Mouse (Mus musculus): Measurements from ENCODE around the gene Serpina16. TPM values are rescaled to one million over a fixed set of nuclear protein-coding genes. Genes with fewer than 3 reads are reported as not detected.
"Not testable (repeated sequence)": the region's sequence is repeated elsewhere in the genome, so short reads cannot be mapped to it uniquely, and the experiment has no call there.

Serpina16 gene
- polyA plus RNA-seq, 1 experiment: not detected

- 80% methylated on average over 2 of the region's 2 CpGs for WGBS
- TF ChIP-seq POLR2A (IDR thresholded peaks at IDR 0.05; ENCODE audit: borderline replicate concordance, insufficient read depth, low read length): no peak
- TF ChIP-seq CTCF (IDR thresholded peaks at IDR 0.05; ENCODE audit: borderline replicate concordance, insufficient read depth, low read depth, low read length): no peak
- Histone ChIP-seq H3K4me1 (ENCODE audit: control insufficient read depth, insufficient read depth, low read length) (no peaks in the 10 kb centered on the region), H3K27me3 (ENCODE audit: control insufficient read depth, insufficient read depth, low read length) (no peaks in the 10 kb centered on the region), H3K27ac (ENCODE audit: insufficient read depth, low read length) (no peak overlapping the region), H3K4me3 (replicated peaks; ENCODE audit: insufficient read depth, low read depth, low read length) (no peak overlapping the region)
- no peak for DNase-seq
These were observed 5.0 kb downstream of the Serpina16 start for GRCm38 (mm10) chr12:103670964-103671363.

- no peak for DNase-seq
- 8% methylated on average over 5 of the region's 5 CpGs for WGBS
- H3K4me1 ChIP-seq (ENCODE audit: control insufficient read depth, insufficient read depth, low read length): no peaks in the 10 kb centered on the region
- H3K27me3 ChIP-seq (ENCODE audit: control insufficient read depth, insufficient read depth, low read length): no peaks in the 10 kb centered on the region
- H3K27ac ChIP-seq (ENCODE audit: insufficient read depth, low read length): no peak overlapping the region
- TF ChIP-seq CTCF (IDR thresholded peaks at IDR 0.05; ENCODE audit: borderline replicate concordance, insufficient read depth, low read depth, low read length): no peak
- TF ChIP-seq POLR2A (IDR thresholded peaks at IDR 0.05; ENCODE audit: borderline replicate concordance, insufficient read depth, low read length): no peak
- H3K4me3 ChIP-seq (replicated peaks; ENCODE audit: insufficient read depth, low read depth, low read length): no peak overlapping the region
These were observed 5.6 kb downstream of the Serpina16 start for GRCm38 (mm10) chr12:103670344-103670743.

GRCm38 (mm10) chr12:103665286-103665685 is 10.7 kb downstream of the Serpina16 start:
- WGBS: 92% methylated on average over 3 of the region's 3 CpGs
- no peak for DNase-seq
- Histone ChIP-seq H3K27me3 (ENCODE audit: control insufficient read depth, insufficient read depth, low read length) (no peaks in the 10 kb centered on the region), H3K27ac (ENCODE audit: insufficient read depth, low read length) (no peak overlapping the region), H3K4me1 (ENCODE audit: control insufficient read depth, insufficient read depth, low read length) (no peaks in the 10 kb centered on the region), H3K4me3 (replicated peaks; ENCODE audit: insufficient read depth, low read depth, low read length) (no peak overlapping the region)
- no peak for TF ChIP-seq CTCF (IDR thresholded peaks at IDR 0.05; ENCODE audit: borderline replicate concordance, insufficient read depth, low read depth, low read length)
- TF ChIP-seq POLR2A (IDR thresholded peaks at IDR 0.05; ENCODE audit: borderline replicate concordance, insufficient read depth, low read length): no peak

- DNase-seq; H3K27me3 ChIP-seq (ENCODE audit: control insufficient read depth, insufficient read depth, low read length); H3K4me3 ChIP-seq (replicated peaks; ENCODE audit: insufficient read depth, low read depth, low read length); H3K27ac ChIP-seq (ENCODE audit: insufficient read depth, low read length); H3K4me1 ChIP-seq (ENCODE audit: control insufficient read depth, insufficient read depth, low read length): not testable (repeated sequence)
These were observed 13.9 kb downstream of the Serpina16 start for GRCm38 (mm10) chr12:103662053-103662452.

- WGBS: 65% methylated on average over 5 of the region's 5 CpGs
- Histone ChIP-seq H3K27ac (ENCODE audit: insufficient read depth, low read length) (no peak overlapping the region), H3K27me3 (ENCODE audit: control insufficient read depth, insufficient read depth, low read length) (no peaks in the 10 kb centered on the region), H3K4me3 (replicated peaks; ENCODE audit: insufficient read depth, low read depth, low read length) (no peak overlapping the region), H3K4me1 (ENCODE audit: control insufficient read depth, insufficient read depth, low read length) (no peaks in the 10 kb centered on the region)
- DNase-seq: no peak
- TF ChIP-seq CTCF (IDR thresholded peaks at IDR 0.05; ENCODE audit: borderline replicate concordance, insufficient read depth, low read depth, low read length) (no peak), POLR2A (IDR thresholded peaks at IDR 0.05; ENCODE audit: borderline replicate concordance, insufficient read depth, low read length) (no peak)
These were observed 15.9 kb downstream of the Serpina16 start for GRCm38 (mm10) chr12:103660076-103660475.

DNA sequence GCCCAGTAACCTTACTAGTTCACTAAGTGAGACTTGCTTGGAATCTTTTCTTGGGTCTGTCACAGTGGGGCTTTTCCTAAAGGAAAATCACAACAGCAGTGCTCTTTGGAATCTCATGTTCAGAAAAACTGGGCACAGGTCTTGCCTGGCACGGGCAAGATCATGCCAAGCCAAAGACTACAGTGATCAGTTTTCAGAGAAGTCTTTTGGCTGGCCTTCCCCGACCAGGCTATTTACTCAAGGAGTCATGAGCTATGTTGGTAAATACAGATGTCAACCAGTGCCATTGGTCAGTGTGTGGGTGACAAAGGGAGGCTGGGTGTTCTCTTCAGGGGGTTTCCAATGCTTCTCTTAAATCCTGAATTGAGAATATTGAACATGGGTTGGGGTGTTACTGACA is 16.8 kb downstream of the Serpina16 start:
- H3K4me1 ChIP-seq (ENCODE audit: control insufficient read depth, insufficient read depth, low read length): no peaks in the 10 kb centered on the region
- whole genome bisulfite sequencing: 23% methylated on average over 2 of the region's 2 CpGs
- TF ChIP-seq POLR2A (IDR thresholded peaks at IDR 0.05; ENCODE audit: borderline replicate concordance, insufficient read depth, low read length) (no peak), CTCF (IDR thresholded peaks at IDR 0.05; ENCODE audit: borderline replicate concordance, insufficient read depth, low read depth, low read length) (no peak)
- no peak for DNase-seq
- no peak overlapping the region for H3K27ac ChIP-seq (ENCODE audit: insufficient read depth, low read length)
- H3K4me3 ChIP-seq (replicated peaks; ENCODE audit: insufficient read depth, low read depth, low read length): no peak overlapping the region
- no peaks in the 10 kb centered on the region for H3K27me3 ChIP-seq (ENCODE audit: control insufficient read depth, insufficient read depth, low read length)

- H3K4me3 ChIP-seq (replicated peaks; ENCODE audit: insufficient read depth, low read depth, low read length): no peak overlapping the region
- DNase-seq: no peak
- H3K27ac ChIP-seq (ENCODE audit: insufficient read depth, low read length): no peak overlapping the region
- TF ChIP-seq POLR2A (IDR thresholded peaks at IDR 0.05; ENCODE audit: borderline replicate concordance, insufficient read depth, low read length) (no peak), CTCF (IDR thresholded peaks at IDR 0.05; ENCODE audit: borderline replicate concordance, insufficient read depth, low read depth, low read length) (no peak)
- H3K4me1 ChIP-seq (ENCODE audit: control insufficient read depth, insufficient read depth, low read length): no peaks in the 10 kb centered on the region
- no peaks in the 10 kb centered on the region for H3K27me3 ChIP-seq (ENCODE audit: control insufficient read depth, insufficient read depth, low read length)
- WGBS: 78% methylated on average over 10 of the region's 10 CpGs
These were observed 17.9 kb downstream of the Serpina16 start for GRCm38 (mm10) chr12:103657991-103658390.

GRCm38 (mm10) chr12:103656848-103657626 is 18.9 kb downstream of the Serpina16 start, which contains the start of gene Serpina6:
Gene Serpina6, minus strand, starts transcription at chr12:103657212.
- 41% methylated on average over 9 of the region's 9 CpGs for WGBS
- H3K27me3 ChIP-seq (ENCODE audit: control insufficient read depth, insufficient read depth, low read length): no peaks in the 10 kb centered on the region
- H3K4me3 ChIP-seq (replicated peaks; ENCODE audit: insufficient read depth, low read depth, low read length): no peak within 1 kb of the TSS
- no peaks in the 10 kb centered on the region for H3K4me1 ChIP-seq (ENCODE audit: control insufficient read depth, insufficient read depth, low read length)
- TF ChIP-seq POLR2A (IDR thresholded peaks at IDR 0.05; ENCODE audit: borderline replicate concordance, insufficient read depth, low read length) (no peak), CTCF (IDR thresholded peaks at IDR 0.05; ENCODE audit: borderline replicate concordance, insufficient read depth, low read depth, low read length) (no peak)
- DNase-seq: no peak
- H3K27ac ChIP-seq (ENCODE audit: insufficient read depth, low read length): no peak within 1 kb of the TSS

Data from cerebellum, adult 2 months (tissue).